Mouse (Mus musculus): Measurements from ENCODE around the gene Pdzrn4. TPM values are rescaled to one million over a fixed set of nuclear protein-coding genes. Genes with fewer than 3 reads are reported as not detected.

Pdzrn4 gene
- polyA plus RNA-seq, 1 experiment, result not detected

DNA sequence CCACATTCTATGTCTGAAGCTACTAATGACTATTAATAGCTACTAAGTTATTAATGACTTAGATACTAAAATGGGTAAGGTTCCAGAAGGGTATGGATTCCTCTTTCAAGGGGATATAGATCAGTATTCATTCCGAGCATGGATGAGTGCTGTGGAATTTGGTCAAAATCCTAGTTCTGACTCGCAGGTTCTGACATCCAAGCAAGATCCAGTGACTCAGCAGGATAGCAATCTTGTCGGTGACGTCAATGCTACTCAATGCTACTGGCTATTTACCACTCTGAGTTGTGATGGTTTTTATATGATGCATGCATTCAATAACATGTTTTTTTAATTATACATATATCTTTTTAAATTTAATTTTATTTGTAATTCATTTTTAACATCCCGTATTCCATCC is 279.4 kb downstream of the Pdzrn4 start:
- Histone ChIP-seq H3K9me3 (replicated peaks; ENCODE audit: control insufficient read depth, insufficient read depth, low read length, poor library complexity, severe bottlenecking) (no peaks in the 10 kb centered on the region; the same call in 1 of the 2 replicates), H3K4me3 (ENCODE audit: low read depth, low read length) (no peak overlapping the region), H3K27ac (ENCODE audit: insufficient read depth, low read length) (no peak overlapping the region), H3K36me3 (ENCODE audit: control insufficient read depth, insufficient read depth, low read length, poor library complexity, severe bottlenecking) (no peaks in the 10 kb centered on the region), H3K27me3 (ENCODE audit: control insufficient read depth, insufficient read depth, low read length, poor library complexity, severe bottlenecking) (no peaks in the 10 kb centered on the region), H3K4me1 (ENCODE audit: control insufficient read depth, insufficient read depth, low read length) (no peaks in the 10 kb centered on the region), H3K9ac (ENCODE audit: low read depth, poor library complexity, severe bottlenecking) (no peak overlapping the region)
- no peak for TF ChIP-seq POLR2A (IDR thresholded peaks at IDR 0.05; ENCODE audit: insufficient read depth, low read length)

DNA sequence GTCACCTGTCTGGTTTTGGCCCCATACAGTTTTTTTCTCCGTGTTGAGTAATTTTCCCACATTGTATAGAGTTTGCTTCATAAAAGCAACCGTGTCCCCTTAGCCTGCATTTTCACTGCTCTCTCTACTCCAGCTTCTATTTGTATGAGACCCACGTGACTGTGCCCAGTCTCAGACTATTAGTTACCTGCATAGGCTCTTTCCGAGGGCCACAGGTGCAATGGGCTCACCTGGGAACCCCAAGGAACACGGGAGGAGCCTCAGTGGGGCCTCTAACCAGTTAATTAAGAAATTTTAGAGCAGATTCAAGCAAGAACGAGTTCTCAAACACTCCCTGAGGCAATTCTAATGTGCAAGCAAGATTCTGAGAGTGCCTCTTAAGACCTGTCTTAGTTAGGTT is 281.7 kb downstream of the Pdzrn4 start:
- H3K4me1 ChIP-seq (ENCODE audit: control insufficient read depth, insufficient read depth, low read length), result no peaks in the 10 kb centered on the region
- H3K27ac ChIP-seq (ENCODE audit: insufficient read depth, low read length), result no peak overlapping the region
- H3K4me3 ChIP-seq (ENCODE audit: low read depth, low read length), result no peak overlapping the region
- H3K36me3 ChIP-seq (ENCODE audit: control insufficient read depth, insufficient read depth, low read length, poor library complexity, severe bottlenecking), result no peaks in the 10 kb centered on the region
- H3K9ac ChIP-seq (ENCODE audit: low read depth, poor library complexity, severe bottlenecking), result no peak overlapping the region
- TF ChIP-seq POLR2A (IDR thresholded peaks at IDR 0.05; ENCODE audit: insufficient read depth, low read length), result no peak
- no peak for TF ChIP-seq EP300 (IDR thresholded peaks at IDR 0.05; ENCODE audit: insufficient read depth, low read depth, low read length)
- TF ChIP-seq CTCF (IDR thresholded peaks at IDR 0.05; ENCODE audit: low read depth, low read length), result no peak
- no peaks in the 10 kb centered on the region; the same call in 1 of the 2 replicates for H3K9me3 ChIP-seq (replicated peaks; ENCODE audit: control insufficient read depth, insufficient read depth, low read length, poor library complexity, severe bottlenecking)
- no peaks in the 10 kb centered on the region for H3K27me3 ChIP-seq (ENCODE audit: control insufficient read depth, insufficient read depth, low read length, poor library complexity, severe bottlenecking)

DNA sequence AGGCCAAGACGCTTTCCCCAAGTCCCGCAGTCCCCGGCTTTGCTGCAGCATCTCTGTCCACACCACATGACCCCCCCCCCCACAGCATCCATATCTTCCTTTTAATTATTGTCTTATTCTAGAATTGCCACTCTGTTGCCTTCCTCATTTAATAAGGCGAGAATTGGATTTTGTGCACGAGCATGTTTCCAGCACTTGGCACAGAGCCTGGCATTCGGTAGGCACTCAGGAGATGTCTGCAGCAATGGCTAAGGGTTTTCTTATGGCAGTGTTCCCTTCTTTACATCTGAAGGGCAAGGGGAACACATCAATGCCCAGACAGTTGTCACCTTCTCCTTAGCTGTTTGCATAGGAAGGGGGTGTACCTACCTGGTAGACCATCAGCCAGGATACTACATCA is 282.9 kb downstream of the Pdzrn4 start:
- Histone ChIP-seq H3K27me3 (ENCODE audit: control insufficient read depth, insufficient read depth, low read length, poor library complexity, severe bottlenecking) (no peaks in the 10 kb centered on the region), H3K36me3 (ENCODE audit: control insufficient read depth, insufficient read depth, low read length, poor library complexity, severe bottlenecking) (no peaks in the 10 kb centered on the region), H3K9ac (ENCODE audit: low read depth, poor library complexity, severe bottlenecking) (no peak overlapping the region), H3K27ac (ENCODE audit: insufficient read depth, low read length) (no peak overlapping the region), H3K9me3 (replicated peaks; ENCODE audit: control insufficient read depth, insufficient read depth, low read length, poor library complexity, severe bottlenecking) (no peaks in the 10 kb centered on the region; the same call in 1 of the 2 replicates), H3K4me3 (ENCODE audit: low read depth, low read length) (no peak overlapping the region), H3K4me1 (ENCODE audit: control insufficient read depth, insufficient read depth, low read length) (no peaks in the 10 kb centered on the region)
- TF ChIP-seq CTCF (IDR thresholded peaks at IDR 0.05; ENCODE audit: low read depth, low read length) (no peak), POLR2A (IDR thresholded peaks at IDR 0.05; ENCODE audit: insufficient read depth, low read length) (no peak), EP300 (IDR thresholded peaks at IDR 0.05; ENCODE audit: insufficient read depth, low read depth, low read length) (no peak)

DNA sequence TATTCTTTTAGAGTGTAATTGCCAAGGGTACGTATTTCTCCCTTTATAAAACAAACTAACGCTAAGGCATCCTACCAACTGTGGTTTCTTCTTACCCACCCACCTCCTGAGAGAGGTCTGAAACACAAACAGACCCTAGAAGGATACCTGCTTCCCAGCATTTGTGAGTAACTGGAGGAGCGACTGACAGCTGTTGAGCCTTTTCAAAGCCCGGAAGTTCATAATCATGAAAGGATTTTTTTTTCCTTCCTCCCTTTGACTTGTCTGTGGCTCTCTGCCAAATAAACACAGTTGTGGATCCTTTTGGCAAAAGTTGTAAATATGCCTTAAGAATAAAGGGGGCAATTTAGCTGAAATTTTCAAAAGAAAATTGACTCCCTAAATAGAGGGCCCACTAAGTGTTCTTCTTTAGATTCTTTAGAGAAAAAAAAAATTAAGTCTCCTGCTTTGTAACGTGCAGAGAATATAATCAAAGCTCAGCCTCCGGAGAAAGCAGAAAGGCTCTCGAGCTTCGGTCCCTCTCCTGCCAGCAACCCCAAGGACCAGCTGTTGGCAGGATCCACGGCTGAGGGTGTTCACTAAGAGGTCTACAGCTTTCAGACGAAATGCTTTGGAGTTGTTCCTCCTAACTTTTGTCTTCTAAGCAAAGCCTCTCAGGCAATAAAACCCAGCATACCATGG is 299.7 kb downstream of the Pdzrn4 start:
- Histone ChIP-seq H3K4me3 (ENCODE audit: low read depth, low read length) (no peak overlapping the region), H3K27ac (ENCODE audit: insufficient read depth, low read length) (no peak overlapping the region), H3K9me3 (replicated peaks; ENCODE audit: control insufficient read depth, insufficient read depth, low read length, poor library complexity, severe bottlenecking) (peaks cover 5% of the 10 kb centered on the region), H3K36me3 (ENCODE audit: control insufficient read depth, insufficient read depth, low read length, poor library complexity, severe bottlenecking) (no peaks in the 10 kb centered on the region), H3K9ac (ENCODE audit: low read depth, poor library complexity, severe bottlenecking) (no peak overlapping the region), H3K27me3 (ENCODE audit: control insufficient read depth, insufficient read depth, low read length, poor library complexity, severe bottlenecking) (no peaks in the 10 kb centered on the region), H3K4me1 (ENCODE audit: control insufficient read depth, insufficient read depth, low read length) (no peaks in the 10 kb centered on the region)
- no peak for TF ChIP-seq POLR2A (IDR thresholded peaks at IDR 0.05; ENCODE audit: insufficient read depth, low read length)
- TF ChIP-seq EP300 (IDR thresholded peaks at IDR 0.05; ENCODE audit: insufficient read depth, low read depth, low read length), result no peak

DNA sequence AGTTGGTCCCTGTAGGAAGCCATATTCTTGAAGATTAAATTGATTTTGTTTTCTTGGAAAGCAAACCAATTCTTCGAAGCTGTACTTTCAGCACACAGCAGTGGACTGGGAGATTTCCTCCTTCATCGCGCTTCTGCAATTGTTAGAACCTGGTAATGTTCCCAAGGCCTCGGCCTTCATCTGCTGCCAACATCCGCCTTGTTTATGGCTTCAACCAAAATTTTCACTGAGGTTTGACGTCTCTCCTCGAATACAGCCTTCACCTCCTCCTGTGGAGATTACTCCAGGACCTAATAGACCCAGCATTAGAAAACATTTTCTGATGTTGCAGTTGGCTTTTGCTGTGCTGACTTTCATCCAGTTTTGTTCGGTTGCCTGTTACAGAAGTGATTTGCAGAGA is 307.5 kb downstream of the Pdzrn4 start:
- no peaks in the 10 kb centered on the region for H3K36me3 ChIP-seq (ENCODE audit: control insufficient read depth, insufficient read depth, low read length, poor library complexity, severe bottlenecking)
- no peaks in the 10 kb centered on the region for H3K4me1 ChIP-seq (ENCODE audit: control insufficient read depth, insufficient read depth, low read length)
- TF ChIP-seq CTCF (IDR thresholded peaks at IDR 0.05; ENCODE audit: low read depth, low read length) (no peak), POLR2A (IDR thresholded peaks at IDR 0.05; ENCODE audit: insufficient read depth, low read length) (no peak), EP300 (IDR thresholded peaks at IDR 0.05; ENCODE audit: insufficient read depth, low read depth, low read length) (no peak)

DNA sequence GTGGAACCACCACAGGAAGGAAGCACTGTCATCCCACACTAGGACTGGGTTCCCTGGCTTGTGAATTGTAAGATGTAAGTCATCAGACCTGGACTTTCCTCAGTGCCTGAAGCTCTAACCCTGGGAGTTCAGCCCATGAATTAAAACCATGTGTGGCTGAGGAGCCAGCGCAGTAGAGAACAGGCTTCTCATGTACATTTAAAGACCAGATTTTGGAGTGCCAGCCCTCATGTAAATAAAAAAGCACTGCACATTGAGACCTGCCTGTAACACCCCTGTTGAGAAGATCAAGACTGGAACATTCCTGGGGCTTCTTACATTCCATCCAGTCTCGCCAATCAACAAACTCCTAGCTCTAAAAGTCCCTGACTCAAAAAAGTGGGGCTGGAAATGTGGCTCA is 342.0 kb downstream of the Pdzrn4 start:
- TF ChIP-seq CTCF (IDR thresholded peaks at IDR 0.05; ENCODE audit: low read depth, low read length) (no peak), EP300 (IDR thresholded peaks at IDR 0.05; ENCODE audit: insufficient read depth, low read depth, low read length) (no peak), POLR2A (IDR thresholded peaks at IDR 0.05; ENCODE audit: insufficient read depth, low read length) (no peak)
- peaks cover 4% of the 10 kb centered on the region for H3K9me3 ChIP-seq (replicated peaks; ENCODE audit: control insufficient read depth, insufficient read depth, low read length, poor library complexity, severe bottlenecking)
- H3K27me3 ChIP-seq (ENCODE audit: control insufficient read depth, insufficient read depth, low read length, poor library complexity, severe bottlenecking), result no peaks in the 10 kb centered on the region
- no peak overlapping the region for H3K27ac ChIP-seq (ENCODE audit: insufficient read depth, low read length)
- no peak overlapping the region for H3K9ac ChIP-seq (ENCODE audit: low read depth, poor library complexity, severe bottlenecking)
- H3K4me3 ChIP-seq (ENCODE audit: low read depth, low read length), result no peak overlapping the region
- H3K36me3 ChIP-seq (ENCODE audit: control insufficient read depth, insufficient read depth, low read length, poor library complexity, severe bottlenecking), result no peaks in the 10 kb centered on the region
- no peaks in the 10 kb centered on the region for H3K4me1 ChIP-seq (ENCODE audit: control insufficient read depth, insufficient read depth, low read length)

More for the DNA sequence above, 307.5 kb downstream of the Pdzrn4 start:
- Histone ChIP-seq H3K4me3 (ENCODE audit: low read depth, low read length) (no peak overlapping the region), H3K9ac (ENCODE audit: low read depth, poor library complexity, severe bottlenecking) (no peak overlapping the region), H3K27ac (ENCODE audit: insufficient read depth, low read length) (no peak overlapping the region), H3K27me3 (ENCODE audit: control insufficient read depth, insufficient read depth, low read length, poor library complexity, severe bottlenecking) (no peaks in the 10 kb centered on the region), H3K9me3 (replicated peaks; ENCODE audit: control insufficient read depth, insufficient read depth, low read length, poor library complexity, severe bottlenecking) (no peaks in the 10 kb centered on the region; the same call in 1 of the 2 replicates)
